Mouse (Mus musculus): ENCODE data around the gene Lims1.
"Not testable (repeated sequence)": the region's sequence is repeated elsewhere in the genome, so short reads cannot be mapped to it uniquely, and the experiment has no call there.

The Lims1 gene

GRCm38 (mm10) chr10:58323028-58323991 is at the start of gene Lims1:
Gene Lims1, plus strand, starts transcription at chr10:58323466.
- DNase-seq (ENCODE audit: low read depth, low spot score): peak; percentile 99

GRCm38 (mm10) chr10:58282238-58282637 is 41.0 kb upstream of the Lims1 start:
- no peak for DNase-seq (ENCODE audit: low read depth, low spot score)

- DNase-seq (ENCODE audit: low read depth, low spot score): no peak
These were observed 32.5 kb upstream of the Lims1 start for GRCm38 (mm10) chr10:58290742-58291141.

- DNase-seq (ENCODE audit: low read depth, low spot score): no peak
These were observed 29.0 kb upstream of the Lims1 start for GRCm38 (mm10) chr10:58294246-58294645.

GRCm38 (mm10) chr10:58295605-58296004 is 27.7 kb upstream of the Lims1 start:
- no peak for DNase-seq (ENCODE audit: low read depth, low spot score)

- no peak for DNase-seq (ENCODE audit: low read depth, low spot score)
These were observed 18.3 kb upstream of the Lims1 start for GRCm38 (mm10) chr10:58304996-58305395.

- no peak for DNase-seq (ENCODE audit: low read depth, low spot score)
These were observed 16.4 kb upstream of the Lims1 start for GRCm38 (mm10) chr10:58306897-58307296.

GRCm38 (mm10) chr10:58310791-58311190 is 12.5 kb upstream of the Lims1 start:
- no peak for DNase-seq (ENCODE audit: low read depth, low spot score)

GRCm38 (mm10) chr10:58312887-58313286 is 10.4 kb upstream of the Lims1 start:
- no peak for DNase-seq (ENCODE audit: low read depth, low spot score)

- no peak for DNase-seq (ENCODE audit: low read depth, low spot score)
These were observed 2.4 kb upstream of the Lims1 start for GRCm38 (mm10) chr10:58320881-58321280.

- DNase-seq (ENCODE audit: low read depth, low spot score): no peak
These were observed 772 bp upstream of the Lims1 start for GRCm38 (mm10) chr10:58322361-58323027.

GRCm38 (mm10) chr10:58326271-58326670 is 3.0 kb downstream of the Lims1 start:
- no peak for DNase-seq (ENCODE audit: low read depth, low spot score)

GRCm38 (mm10) chr10:58327836-58328235 is 4.6 kb downstream of the Lims1 start:
- not testable (repeated sequence) for DNase-seq (ENCODE audit: low read depth, low spot score)

GRCm38 (mm10) chr10:58328517-58329108 is 5.3 kb downstream of the Lims1 start:
- no peak for DNase-seq (ENCODE audit: low read depth, low spot score)

GRCm38 (mm10) chr10:58330635-58331034 is 7.4 kb downstream of the Lims1 start:
- DNase-seq (ENCODE audit: low read depth, low spot score): no peak

GRCm38 (mm10) chr10:58331741-58332140 is 8.5 kb downstream of the Lims1 start:
- no peak for DNase-seq (ENCODE audit: low read depth, low spot score)

- DNase-seq (ENCODE audit: low read depth, low spot score): no peak
These were observed 10.1 kb downstream of the Lims1 start for GRCm38 (mm10) chr10:58333414-58333813.

GRCm38 (mm10) chr10:58336156-58336555 is 12.9 kb downstream of the Lims1 start:
- DNase-seq (ENCODE audit: low read depth, low spot score): no peak

- DNase-seq (ENCODE audit: low read depth, low spot score): not testable (repeated sequence)
These were observed 13.8 kb downstream of the Lims1 start for GRCm38 (mm10) chr10:58337091-58337490.

GRCm38 (mm10) chr10:58338590-58338989 is 15.3 kb downstream of the Lims1 start:
- no peak for DNase-seq (ENCODE audit: low read depth, low spot score)

GRCm38 (mm10) chr10:58341685-58342084 is 18.4 kb downstream of the Lims1 start:
- no peak for DNase-seq (ENCODE audit: low read depth, low spot score)

GRCm38 (mm10) chr10:58342199-58342598 is 18.9 kb downstream of the Lims1 start:
- no peak for DNase-seq (ENCODE audit: low read depth, low spot score)

All from embryo, embryonic 11.5 days (tissue).